Mouse (Mus musculus): ENCODE results near the gene Ppp4c.
A peak's percentile ranks its signal among the peaks of the same experiment; 100 is the strongest.

Ppp4c gene

GRCm38 (mm10) chr7:126791851-126792720 is at the start of gene Ppp4c:
Gene Ppp4c (minus strand): TSS chr7:126792496.
- DNase-seq (ENCODE audit: low read depth in 1 of 2, low spot score in 2 of 2): peak; percentile 92 to 94

- DNase-seq (ENCODE audit: low read depth in 1 of 2, low spot score in 2 of 2): no peak
These were observed 41.0 kb upstream of the Ppp4c start for GRCm38 (mm10) chr7:126833294-126833693.

- peak; percentile 35 to 55 for DNase-seq (ENCODE audit: low read depth in 1 of 2, low spot score in 2 of 2)
These were observed 39.8 kb upstream of the Ppp4c start for GRCm38 (mm10) chr7:126832036-126832598.

DNA sequence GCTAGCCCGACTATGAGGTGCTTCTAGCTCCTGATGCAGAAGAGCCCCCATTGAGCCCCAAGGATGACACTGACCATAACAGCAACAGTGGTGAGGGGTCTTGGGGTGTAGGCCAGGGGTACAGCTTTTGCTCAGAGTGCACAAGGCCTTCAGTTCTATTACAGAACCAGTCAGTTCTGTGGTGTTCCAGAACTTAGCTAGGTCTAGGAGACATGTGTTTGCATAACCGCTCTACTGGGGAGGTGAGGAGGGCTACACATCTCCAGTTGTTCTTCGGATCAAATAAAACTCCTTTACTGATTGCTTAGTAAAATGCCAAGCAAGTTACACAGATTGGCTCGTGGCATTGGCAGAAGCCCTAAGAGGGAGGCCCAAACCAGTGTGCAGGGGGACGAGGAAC is 39.2 kb upstream of the Ppp4c start, which contains the start of gene 4930451I11Rik:
Gene 4930451I11Rik, minus strand, starts transcription at position 101 of the 400 bp plus-strand sequence.
- no peak for DNase-seq (ENCODE audit: low read depth in 1 of 2, low spot score in 2 of 2)

DNA sequence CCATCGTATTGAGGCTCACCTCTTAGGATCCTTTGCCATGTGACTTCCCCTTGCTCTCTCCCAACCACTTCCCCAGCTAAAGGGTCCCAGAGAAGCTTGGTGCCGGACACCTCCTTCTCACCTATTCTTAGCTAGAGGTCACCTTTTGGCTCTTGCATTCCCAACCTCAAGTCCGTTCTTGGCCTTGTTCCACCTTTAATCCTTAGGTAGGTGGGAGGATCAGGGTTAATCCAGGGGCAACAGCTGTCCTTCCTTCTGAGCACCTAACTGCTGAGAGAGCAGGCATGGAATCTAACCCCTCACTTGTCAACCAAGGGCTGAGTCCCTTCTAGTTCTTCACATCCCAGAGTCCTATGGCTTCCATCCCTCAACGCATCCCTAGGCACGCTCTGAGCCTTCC is 33.7 kb upstream of the Ppp4c start:
- DNase-seq (ENCODE audit: low read depth in 1 of 2, low spot score in 2 of 2): no peak

DNA sequence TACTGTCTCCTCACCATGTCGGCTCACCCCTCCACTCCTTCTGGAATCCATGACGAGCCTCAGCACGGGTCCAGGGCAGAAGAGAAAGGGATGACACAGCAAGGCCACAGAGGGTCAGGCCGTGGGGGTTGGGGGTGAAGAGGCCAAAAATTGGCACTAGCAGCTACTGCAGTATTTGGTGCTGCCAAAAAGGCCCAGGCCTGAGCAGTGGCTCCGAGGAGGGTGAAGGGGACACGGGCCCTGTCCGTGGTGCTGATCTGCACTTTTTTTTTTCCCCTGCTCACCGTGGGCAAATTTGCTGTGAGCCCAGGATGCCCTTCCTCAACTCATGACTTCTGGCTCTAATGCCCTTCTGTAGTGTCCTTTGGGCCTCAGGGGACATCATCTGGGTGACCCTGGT is 33.1 kb upstream of the Ppp4c start:
- DNase-seq (ENCODE audit: low read depth in 1 of 2, low spot score in 2 of 2): no peak

DNA sequence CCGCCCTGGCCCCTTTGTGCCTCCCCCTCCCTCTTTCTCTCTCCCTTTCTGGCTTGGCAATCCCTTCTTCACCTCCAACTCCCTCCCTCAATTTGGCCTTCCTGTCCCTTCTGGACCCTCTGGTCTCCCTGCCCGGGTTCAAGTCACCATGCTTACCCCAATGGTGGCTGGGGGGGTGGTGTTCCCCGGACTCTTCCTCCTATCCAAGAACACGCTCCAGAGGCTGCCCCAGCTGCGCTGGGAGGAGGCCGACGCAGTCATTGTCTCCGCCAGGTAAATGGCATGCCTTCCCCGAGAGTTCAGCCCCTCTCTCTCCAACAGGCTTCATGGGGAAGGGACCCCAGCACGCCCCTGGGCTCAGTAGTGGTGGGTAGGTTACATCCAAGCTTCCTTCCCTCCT is 31.6 kb upstream of the Ppp4c start:
- no peak for DNase-seq (ENCODE audit: low read depth in 1 of 2, low spot score in 2 of 2)

- DNase-seq (ENCODE audit: low read depth in 1 of 2, low spot score in 2 of 2): no peak
These were observed 31.0 kb upstream of the Ppp4c start for GRCm38 (mm10) chr7:126823202-126823711.

- no peak for DNase-seq (ENCODE audit: low read depth in 1 of 2, low spot score in 2 of 2)
These were observed 30.4 kb upstream of the Ppp4c start for GRCm38 (mm10) chr7:126822741-126823140.

DNA sequence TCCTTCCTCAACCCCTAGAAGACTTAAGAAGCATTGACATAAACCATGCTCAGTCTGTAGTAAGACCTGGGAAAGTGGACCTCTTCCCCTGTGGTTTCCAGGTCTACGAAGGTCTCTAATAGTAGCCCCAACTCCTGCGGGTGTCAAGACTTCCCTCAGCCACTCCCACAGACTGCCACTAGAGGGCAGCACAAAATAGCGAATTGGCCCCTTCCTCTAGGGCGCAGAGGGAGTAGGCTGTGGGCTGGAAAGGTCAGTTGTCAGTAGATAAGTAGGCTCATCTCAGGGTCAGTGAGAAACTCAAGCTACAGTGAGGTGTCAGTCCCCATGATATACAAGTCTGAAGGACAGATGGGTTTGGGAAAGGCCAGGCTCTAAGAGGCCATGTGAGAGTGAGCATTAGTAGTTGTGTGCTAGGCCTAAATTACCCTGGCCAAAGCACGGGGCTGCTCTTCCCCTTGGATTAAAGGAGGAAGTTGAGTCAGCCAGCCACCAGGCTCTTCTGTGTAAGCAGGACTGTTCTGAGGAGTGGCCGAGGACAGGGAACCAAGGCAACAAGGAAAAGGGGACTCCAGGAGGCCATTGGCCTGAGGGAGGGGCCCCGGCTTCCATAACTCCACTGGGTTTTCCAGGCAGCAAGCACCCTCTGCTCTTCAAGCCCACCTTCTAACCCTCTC is 29.7 kb upstream of the Ppp4c start:
- DNase-seq (ENCODE audit: low read depth in 1 of 2, low spot score in 2 of 2): peak; percentile 33 to 69

DNA sequence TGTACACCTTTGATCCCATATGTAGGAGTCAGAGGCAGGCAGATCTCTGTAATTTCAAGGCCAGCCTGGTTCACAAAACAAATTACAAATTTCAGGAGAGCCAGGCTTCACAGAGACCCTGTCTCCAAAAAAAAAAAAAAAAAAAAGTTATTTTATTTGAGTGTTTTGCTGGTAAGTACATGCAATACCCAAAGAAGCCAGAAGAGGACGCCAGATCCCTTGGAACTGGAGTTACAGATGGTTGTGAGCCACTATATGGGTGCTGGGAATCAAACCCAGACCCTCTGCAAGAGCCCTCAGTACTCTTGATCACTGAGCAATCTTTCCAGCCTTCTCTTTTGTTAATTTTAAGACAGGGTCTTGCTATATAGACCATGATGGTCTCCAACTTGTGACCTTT is 26.5 kb upstream of the Ppp4c start:
- no peak for DNase-seq (ENCODE audit: low read depth in 1 of 2, low spot score in 2 of 2)

- DNase-seq (ENCODE audit: low read depth in 1 of 2, low spot score in 2 of 2): no peak
These were observed 25.3 kb upstream of the Ppp4c start for GRCm38 (mm10) chr7:126817595-126817994.

- DNase-seq (ENCODE audit: low read depth in 1 of 2, low spot score in 2 of 2): no peak
These were observed 24.2 kb upstream of the Ppp4c start for GRCm38 (mm10) chr7:126816494-126816893.

DNA sequence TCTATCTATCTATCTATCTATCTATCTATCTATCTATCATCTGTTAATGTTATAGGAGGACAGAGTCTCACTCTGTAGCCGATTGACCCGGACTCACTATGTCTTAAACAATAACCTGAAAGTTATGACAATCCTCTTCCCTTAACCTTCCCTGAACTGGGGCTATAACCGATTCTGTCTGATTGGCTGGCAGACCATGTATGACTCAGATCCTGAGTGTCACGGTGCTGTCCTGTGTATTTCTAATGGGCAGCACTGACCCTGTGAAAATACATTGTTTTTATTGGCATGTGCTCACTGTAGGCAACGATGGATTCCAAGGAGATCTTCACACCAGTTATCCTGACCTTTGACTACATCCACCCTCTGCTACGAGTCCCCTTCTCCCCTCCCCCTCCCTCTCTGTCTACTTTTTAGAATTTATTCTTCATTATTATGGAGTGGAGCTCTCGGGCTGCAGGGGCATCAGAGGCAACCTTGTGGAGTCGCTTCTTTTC is 23.5 kb upstream of the Ppp4c start:
- no peak for DNase-seq (ENCODE audit: low read depth in 1 of 2, low spot score in 2 of 2)

DNA sequence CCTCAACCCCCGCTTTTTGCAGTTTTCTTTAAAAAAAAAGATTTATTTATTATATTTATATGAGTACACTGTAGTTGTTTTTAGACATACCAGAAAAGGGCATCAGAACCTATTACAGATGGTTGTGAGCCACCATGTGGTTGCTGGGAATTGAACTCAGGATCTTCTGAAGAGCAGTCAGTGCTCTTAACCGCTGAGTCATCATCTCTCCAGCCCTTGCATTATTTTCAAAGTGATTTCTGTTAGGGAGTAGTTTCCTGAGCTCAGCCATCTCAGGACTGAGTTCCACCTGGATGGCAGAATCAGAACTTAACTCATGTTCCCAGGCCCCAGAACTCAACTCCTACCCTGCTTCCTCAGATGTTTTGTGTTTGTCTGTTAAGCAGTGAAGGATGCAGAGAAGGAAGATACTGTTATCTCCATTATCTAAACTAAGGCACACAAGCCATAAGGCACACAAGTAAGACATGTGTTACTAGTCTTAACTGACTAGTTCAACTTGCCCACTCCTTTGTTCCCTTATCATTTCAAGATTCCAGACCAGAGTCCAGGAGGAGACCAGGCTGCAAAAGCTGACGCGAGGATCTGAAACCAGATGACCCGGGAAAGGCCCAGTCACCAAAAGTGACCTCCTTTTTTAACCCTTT is 17.6 kb upstream of the Ppp4c start:
- DNase-seq (ENCODE audit: low read depth in 1 of 2, low spot score in 2 of 2): no peak

GRCm38 (mm10) chr7:126808703-126809455 is 16.6 kb upstream of the Ppp4c start:
- DNase-seq (ENCODE audit: low read depth in 1 of 2, low spot score in 2 of 2): no peak

GRCm38 (mm10) chr7:126807405-126807804 is 15.1 kb upstream of the Ppp4c start:
- no peak for DNase-seq (ENCODE audit: low read depth in 1 of 2, low spot score in 2 of 2)

GRCm38 (mm10) chr7:126806956-126807355 is 14.7 kb upstream of the Ppp4c start:
- no peak for DNase-seq (ENCODE audit: low read depth in 1 of 2, low spot score in 2 of 2)

- no peak for DNase-seq (ENCODE audit: low read depth in 1 of 2, low spot score in 2 of 2)
These were observed 11.5 kb upstream of the Ppp4c start for GRCm38 (mm10) chr7:126803751-126804150.

- no peak for DNase-seq (ENCODE audit: low read depth in 1 of 2, low spot score in 2 of 2)
These were observed 10.9 kb upstream of the Ppp4c start for GRCm38 (mm10) chr7:126803181-126803580.
